In genomic region chr14:49065529-49066273, GRCm38 (mm10) we compare ENCODE assay signal across 8 mouse cellular contexts. TPM values are rescaled to one million over a fixed set of nuclear protein-coding genes. Genes with fewer than 3 reads are reported as not detected.
DNase-seq lines count a peak whose midpoint lies in the region; ATAC-seq and TF ChIP-seq lines count a peak whose summit lies in the region.

Ap5m1 (plus strand) TSS chr14:49066097.

- DNase-seq in kidney, postnatal 10 days = no peak
- no peak for DNase-seq in ES-E14 (ENCODE audit: low read depth, low spot score)
- peak; percentile 52 for DNase-seq in embryonic facial prominence, embryonic 11.5 days (ENCODE audit: low spot score)
- peak in 1 of 2 experiments; percentile 25 for DNase-seq in layer of hippocampus, postnatal 25 days (ENCODE audit: extremely low spot score in 1 of 2, low spot score in 1 of 2)

- H3K4me3 ChIP-seq in kidney, embryonic 16.5 days (ENCODE audit: low read length) = peak within 1 kb of the TSS; percentile 94
- peak within 1 kb of the TSS; percentile 95 to 97 for H3K4me3 ChIP-seq in ES-E14 (ENCODE audit: insufficient read depth in 1 of 2, low read depth in 1 of 2, low read length in 2 of 2, poor library complexity in 1 of 2, severe bottlenecking in 1 of 2)
- H3K4me3 ChIP-seq in embryonic facial prominence, embryonic 11.5 days (ENCODE audit: low read depth, low read length) = peak within 1 kb of the TSS; percentile 73
- peak within 1 kb of the TSS; percentile 95 for H3K4me3 ChIP-seq in heart, embryonic 12.5 days
- peak within 1 kb of the TSS; percentile 97 for H3K4me3 ChIP-seq in megakaryocyte, embryonic 14.5 days (replicated peaks)
- H3K4me3 ChIP-seq in stomach, embryonic 15.5 days (replicated peaks) = peak within 1 kb of the TSS; percentile 97

- no peaks in the 10 kb centered on the region for H3K27me3 ChIP-seq in kidney, embryonic 16.5 days (ENCODE audit: insufficient read depth, low read length)
- no peaks in the 10 kb centered on the region for H3K27me3 ChIP-seq in embryonic facial prominence, embryonic 11.5 days (ENCODE audit: control insufficient read depth, insufficient read depth, low read length)
- H3K27me3 ChIP-seq in heart, embryonic 12.5 days (replicated peaks) = no peaks in the 10 kb centered on the region
- H3K27me3 ChIP-seq in megakaryocyte, embryonic 14.5 days (replicated peaks) = no peaks in the 10 kb centered on the region
- no peaks in the 10 kb centered on the region for H3K27me3 ChIP-seq in stomach, embryonic 15.5 days (replicated peaks)

- in situ Hi-C loops in ES-E14 (cut with MboI; ENCODE audit: low sequenced_read_pairs in 2 of 2, unreplicated experiment in 2 of 2) = no loop called here

- peak within 1 kb of the TSS; percentile 96 for H3K9ac ChIP-seq in kidney, embryonic 16.5 days (replicated peaks; ENCODE audit: low read length)
- H3K9ac ChIP-seq in ES-E14 (ENCODE audit: insufficient read depth, low read depth, low read length, poor library complexity, severe bottlenecking) = peak within 1 kb of the TSS; percentile 97
- H3K9ac ChIP-seq in embryonic facial prominence, embryonic 11.5 days (replicated peaks; ENCODE audit: low read length) = peak within 1 kb of the TSS; percentile 93
- peak within 1 kb of the TSS; percentile 96 for H3K9ac ChIP-seq in heart, embryonic 12.5 days
- peak within 1 kb of the TSS; percentile 91 for H3K9ac ChIP-seq in stomach, embryonic 15.5 days

- H3K36me3 ChIP-seq in kidney, embryonic 16.5 days (ENCODE audit: insufficient read depth, low read length) = no peaks in the 10 kb centered on the region
- H3K36me3 ChIP-seq in ES-E14 (ENCODE audit: control insufficient read depth, insufficient read depth, low read length, poor library complexity, severe bottlenecking) = no peaks in the 10 kb centered on the region
- H3K36me3 ChIP-seq in embryonic facial prominence, embryonic 11.5 days (replicated peaks; ENCODE audit: control insufficient read depth, insufficient read depth, low read depth, low read length) = no peaks in the 10 kb centered on the region
- H3K36me3 ChIP-seq in heart, embryonic 12.5 days = no peaks in the 10 kb centered on the region
- H3K36me3 ChIP-seq in megakaryocyte, embryonic 14.5 days (replicated peaks; ENCODE audit: low read length) = peaks cover 8% of the 10 kb centered on the region
- H3K36me3 ChIP-seq in stomach, embryonic 15.5 days = no peaks in the 10 kb centered on the region

- peak; percentile 71; the same call in 1 of the 2 replicates for ATAC-seq in kidney, embryonic 16.5 days (ENCODE audit: low FRiP score, low TSS enrichment)
- ATAC-seq in embryonic facial prominence, embryonic 11.5 days (replicated peaks; ENCODE audit: insufficient number of reproducible peaks, low FRiP score, low TSS enrichment, low read depth) = peak; percentile 80
- peak; percentile 75 for ATAC-seq in heart, embryonic 12.5 days (ENCODE audit: insufficient number of reproducible peaks, low FRiP score)
- peak; percentile 71 for ATAC-seq in stomach, embryonic 15.5 days (ENCODE audit: insufficient read depth, low FRiP score, low read depth)

- peaks cover 14% of the 10 kb centered on the region for H3K4me1 ChIP-seq in kidney, embryonic 16.5 days (ENCODE audit: insufficient read depth, low read length)
- H3K4me1 ChIP-seq in ES-E14 (ENCODE audit: control insufficient read depth in 2 of 2, insufficient read depth in 2 of 2, low read length in 2 of 2, poor library complexity in 1 of 2) = peaks cover 0 to 8% of the 10 kb centered on the region in 2 experiments; a peak in 2 of 4 replicates
- H3K4me1 ChIP-seq in embryonic facial prominence, embryonic 11.5 days (ENCODE audit: control insufficient read depth, insufficient read depth, low read length) = no peaks in the 10 kb centered on the region
- H3K4me1 ChIP-seq in heart, embryonic 12.5 days (replicated peaks) = peaks cover 9% of the 10 kb centered on the region; the same call in 1 of the 2 replicates
- peaks cover 39% of the 10 kb centered on the region for H3K4me1 ChIP-seq in megakaryocyte, embryonic 14.5 days
- H3K4me1 ChIP-seq in stomach, embryonic 15.5 days = peaks cover 8% of the 10 kb centered on the region; the same call in 1 of the 2 replicates

- peak within 1 kb of the TSS; percentile 98 for H3K27ac ChIP-seq in kidney, embryonic 16.5 days (ENCODE audit: low read length)
- H3K27ac ChIP-seq in ES-E14 (ENCODE audit: insufficient read depth, low read depth, low read length, poor library complexity, severe bottlenecking) = peak within 1 kb of the TSS; percentile 90
- peak within 1 kb of the TSS; percentile 90 for H3K27ac ChIP-seq in embryonic facial prominence, embryonic 11.5 days (replicated peaks; ENCODE audit: low read depth, low read length)
- peak within 1 kb of the TSS; percentile 99 for H3K27ac ChIP-seq in heart, embryonic 12.5 days (ENCODE audit: poor library complexity, severe bottlenecking)
- H3K27ac ChIP-seq in stomach, embryonic 15.5 days = peak within 1 kb of the TSS; percentile 99

- WGBS in kidney, embryonic 16.5 days = 0% methylated on average over 31 of the region's 62 CpGs
- under 1% methylated on average over 42 of the region's 62 CpGs for WGBS in embryonic facial prominence, embryonic 11.5 days
- under 1% methylated on average over 62 of the region's 62 CpGs for WGBS in heart, embryonic 12.5 days
- WGBS in stomach, embryonic 15.5 days = under 1% methylated on average over 61 of the region's 62 CpGs

- H3K4me2 ChIP-seq in kidney, embryonic 16.5 days (replicated peaks; ENCODE audit: low read depth, low read length) = peak within 1 kb of the TSS; percentile 70
- H3K4me2 ChIP-seq in embryonic facial prominence, embryonic 11.5 days (ENCODE audit: low read depth, low read length) = peak within 1 kb of the TSS; percentile 40
- H3K4me2 ChIP-seq in heart, embryonic 12.5 days = peak within 1 kb of the TSS; percentile 78
- peak within 1 kb of the TSS; percentile 64 for H3K4me2 ChIP-seq in stomach, embryonic 15.5 days

- H3K9me3 ChIP-seq in kidney, embryonic 16.5 days (ENCODE audit: low read length) = no peaks in the 10 kb centered on the region
- H3K9me3 ChIP-seq in ES-E14 (ENCODE audit: control insufficient read depth, insufficient read depth, low read depth, low read length) = no peaks in the 10 kb centered on the region
- no peaks in the 10 kb centered on the region for H3K9me3 ChIP-seq in embryonic facial prominence, embryonic 11.5 days (replicated peaks; ENCODE audit: control insufficient read depth, low read length)
- no peaks in the 10 kb centered on the region for H3K9me3 ChIP-seq in heart, embryonic 12.5 days (replicated peaks)
- no peaks in the 10 kb centered on the region for H3K9me3 ChIP-seq in megakaryocyte, embryonic 14.5 days
- H3K9me3 ChIP-seq in stomach, embryonic 15.5 days = no peaks in the 10 kb centered on the region

TF ChIP-seq in ES-E14, 5 proteins besides CTCF, POLR2A, EP300 and RAD21:
- no peak for TF ChIP-seq HCFC1 (IDR thresholded peaks at IDR 0.05; ENCODE audit: borderline replicate concordance, insufficient read depth, low read length)
- no peak for TF ChIP-seq ZC3H11A (IDR thresholded peaks at IDR 0.05; ENCODE audit: borderline replicate concordance, low read depth, low read length)
- TF ChIP-seq ZNF384 (IDR thresholded peaks at IDR 0.05; ENCODE audit: low read depth, low read length) = no peak
- TF ChIP-seq CHD2 (IDR thresholded peaks at IDR 0.05; ENCODE audit: low read depth, low read length) = no peak
- no peak for TF ChIP-seq MAFK (IDR thresholded peaks at IDR 0.05; ENCODE audit: insufficient read depth, low read depth, low read length)

RNA-seq across cellular contexts. Expression of gene Ap5m1, which starts in this region (rescaled TPM):
- 26.5 and 28.7 TPM in 2 replicates for polyA plus RNA-seq in kidney, embryonic 16.5 days (2015; fragmentation: Nextera tagmentation; extraction: Ambion mirVana)
- total RNA-seq in ES-E14 (2012; rRNA removed) = 11.2 and 20.4 TPM in 2 replicates
- 30.1 TPM in 2 replicates for polyA plus RNA-seq in embryonic facial prominence, embryonic 11.5 days (2014; fragmentation: Nextera tagmentation; extraction: Ambion mirVana)
- 23.1 and 25.1 TPM in 2 replicates for polyA plus RNA-seq in heart, embryonic 12.5 days (2016; fragmentation: Nextera tagmentation; extraction: Ambion mirVana)
- 10 to 100 TPM; 20.2 to 22.3 TPM for total RNA-seq in layer of hippocampus, postnatal 25 days (2021)
- polyA plus RNA-seq in megakaryocyte, embryonic 14.5 days (2012; ENCODE audit: insufficient read depth, low replicate concordance) = 0.39 and 1.2 TPM in 2 replicates
- polyA plus RNA-seq in stomach, embryonic 15.5 days (2015; fragmentation: Nextera tagmentation; extraction: Ambion mirVana) = 23.6 and 25.4 TPM in 2 replicates

Comparison
In these comparisons a context has a peak if more than half of its experiments do, and no peak if none do; other contexts are left out.
1. RNA of gene Ap5m1 (polyA plus RNA-seq): 30.1 TPM in embryonic facial prominence, embryonic 11.5 days, 26.5 to 28.7 TPM in kidney, embryonic 16.5 days, 23.6 to 25.4 TPM in stomach, embryonic 15.5 days and 23.1 to 25.1 TPM in heart, embryonic 12.5 days; 0.39 to 1.2 TPM in megakaryocyte, embryonic 14.5 days; every median in the first group is over 10 times any median in the second.
2. Peak in every context shown above with its lines, with median percentiles within 50 percentile points of each other: ATAC-seq, H3K27ac ChIP-seq, H3K4me2 ChIP-seq, H3K4me3 ChIP-seq and H3K9ac ChIP-seq.